Mouse (Mus musculus) heart, postnatal 0 days (tissue): ENCODE results near the gene Syt2.

Experiments
- CTCF ChIP-seq: IDR thresholded peaks from 2 replicates; pipeline ENCODE4 v1.5.1; 2016; ENCODE audit warnings: antibody characterized with exemption, control low read depth, low read depth
- EP300 ChIP-seq: IDR thresholded peaks from 2 replicates; pipeline ENCODE4 v1.6.1; 2016; ENCODE audit warnings: antibody characterized with exemption, low read depth

GRCm38 (mm10) chr1:134597339-134598054, 49.0 kb upstream of the Syt2 start:
- no peak for TF ChIP-seq EP300
- no peak for TF ChIP-seq CTCF
